Mouse (Mus musculus) stomach, postnatal 0 days (tissue): ENCODE data around the gene Kalrn.

ENCODE experiments used
- CTCF ChIP-seq: IDR thresholded peaks from 2 replicates; pipeline ENCODE4 v1.5.1; 2016; ENCODE audit warnings: antibody characterized with exemption, low read depth, mild to moderate bottlenecking, moderate library complexity
- EP300 ChIP-seq: optimal IDR thresholded peaks from 2 replicates; pipeline ENCODE3; 2016; ENCODE audit warnings: antibody characterized with exemption

- TF ChIP-seq EP300 (no peak), CTCF (no peak)
Observed at GRCm38 (mm10) chr16:34352747-34353146, 220.6 kb downstream of the Kalrn start.
